Mouse (Mus musculus) brain, embryonic 18.5 days (tissue): Measurements from ENCODE around the gene Olfr109.

Source experiments
- DNase-seq: peaks from one replicate; pipeline ENCODE4 v3.0.0-alpha.2; 2012; ENCODE audit warnings: low read depth, low spot score

Olfr109 gene

GRCm38 (mm10) chr17:37458616-37459015 is at the start of gene Olfr109:
TSS of gene Olfr109 (plus strand) at chr17:37458916.
- no peak for DNase-seq

- no peak for DNase-seq
Measured at GRCm38 (mm10) chr17:37413380-37413779, 45.3 kb upstream of the Olfr109 start.

- no peak for DNase-seq
Measured at GRCm38 (mm10) chr17:37445180-37445579, 13.5 kb upstream of the Olfr109 start, which contains the start of gene Olfr108. TSS of gene Olfr108 (plus strand) at chr17:37445480.

- DNase-seq = no peak
Measured at GRCm38 (mm10) chr17:37483452-37483851, 24.7 kb downstream of the Olfr109 start, which contains the start of gene H2-M2. TSS of gene H2-M2 (minus strand) at chr17:37483552.

- DNase-seq = no peak
Measured at GRCm38 (mm10) chr17:37491930-37492518, 33.3 kb downstream of the Olfr109 start, which contains the start of gene Olfr110. TSS of gene Olfr110 (plus strand) at chr17:37492468.

- no peak for DNase-seq
Measured at GRCm38 (mm10) chr17:37507730-37508129, 49.0 kb downstream of the Olfr109 start, which contains the start of gene Olfr111. TSS of gene Olfr111 (plus strand) at chr17:37508030.
